Mouse (Mus musculus): ENCODE data around the gene Anxa4.

Anxa4 gene

DNA sequence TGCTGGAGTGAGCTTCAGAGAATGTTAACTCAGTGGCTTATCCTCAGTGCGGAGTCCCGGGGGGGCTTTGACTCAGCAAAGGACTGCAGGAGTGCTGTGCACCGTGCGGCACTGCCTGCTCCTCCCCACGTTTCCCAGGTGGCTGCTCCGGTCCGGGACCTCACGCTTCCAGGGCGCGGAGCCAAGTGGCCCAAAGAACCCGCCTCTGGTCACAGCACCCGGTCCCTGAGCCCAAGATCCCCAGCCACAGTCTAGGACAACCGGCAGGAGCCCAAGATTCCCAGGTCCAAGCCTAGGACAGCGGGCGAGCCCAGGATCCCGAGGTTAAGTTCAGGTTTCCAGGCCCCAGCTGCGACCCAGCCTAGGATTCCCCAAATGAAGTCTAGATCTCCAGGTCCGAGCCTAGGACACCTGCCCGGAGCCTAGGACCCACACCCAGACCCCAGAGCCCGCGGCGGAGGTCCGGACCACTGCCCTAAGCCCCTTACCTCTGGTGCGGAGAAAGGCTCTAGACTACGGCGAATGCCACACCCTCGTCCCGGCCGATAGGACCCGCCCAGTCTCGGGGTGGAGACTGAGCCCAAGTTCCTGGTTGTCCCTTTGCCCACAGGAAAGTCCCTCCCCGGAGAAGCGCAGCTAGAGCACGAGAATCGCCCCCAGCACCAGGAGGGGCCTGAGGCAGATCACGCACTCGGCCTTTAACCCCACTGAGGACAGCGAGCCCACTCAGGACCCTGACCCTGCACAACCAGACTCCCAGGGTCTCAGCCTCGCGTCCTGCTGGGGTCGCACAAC is at the start of gene Anxa4:
Gene Anxa4, minus strand, starts transcription at position 564 of the 795 bp plus-strand sequence.
- peak; percentile 66 for DNase-seq (ENCODE audit: low read depth, low spot score)

DNA sequence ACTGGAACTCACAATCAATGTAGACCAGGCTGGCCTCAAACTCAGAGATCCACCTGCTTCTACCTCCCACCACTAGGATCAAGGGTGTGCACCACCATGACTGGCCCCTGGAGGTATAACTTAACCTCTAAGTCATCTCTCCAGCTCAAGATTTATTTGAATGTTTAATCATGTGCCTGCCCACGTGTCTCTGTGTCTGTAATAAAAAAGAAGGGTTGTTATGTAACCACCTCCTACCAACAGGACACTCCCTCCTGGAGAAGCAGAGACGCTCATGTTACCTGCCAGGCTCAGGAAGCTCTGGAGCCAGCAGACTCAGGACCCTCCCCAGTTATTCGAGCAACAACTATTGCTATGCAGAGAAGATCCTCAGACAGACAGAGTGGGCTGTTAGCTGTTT is 48.6 kb upstream of the Anxa4 start:
- no peak for DNase-seq (ENCODE audit: low read depth, low spot score)

DNA sequence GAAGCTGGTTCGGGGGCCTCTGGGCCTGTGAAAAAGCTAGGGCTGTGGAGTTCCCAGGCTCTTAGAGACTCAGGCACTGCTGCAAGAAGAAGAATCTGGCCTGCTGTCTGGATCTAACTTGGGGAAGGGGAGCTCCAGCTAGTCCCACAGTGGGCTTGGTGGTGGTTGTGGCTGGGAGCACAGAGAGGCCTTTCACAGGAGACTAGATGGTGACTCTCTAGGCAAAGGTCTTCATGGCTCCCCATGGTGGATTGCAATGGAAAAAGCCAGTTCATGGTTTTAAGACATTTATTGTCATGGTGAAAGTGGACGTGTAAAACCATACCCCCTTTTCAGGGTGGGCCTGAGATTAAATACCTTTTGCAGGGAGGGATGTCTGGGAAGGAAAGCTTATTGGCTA is 45.7 kb upstream of the Anxa4 start:
- no peak for DNase-seq (ENCODE audit: low read depth, low spot score)

DNA sequence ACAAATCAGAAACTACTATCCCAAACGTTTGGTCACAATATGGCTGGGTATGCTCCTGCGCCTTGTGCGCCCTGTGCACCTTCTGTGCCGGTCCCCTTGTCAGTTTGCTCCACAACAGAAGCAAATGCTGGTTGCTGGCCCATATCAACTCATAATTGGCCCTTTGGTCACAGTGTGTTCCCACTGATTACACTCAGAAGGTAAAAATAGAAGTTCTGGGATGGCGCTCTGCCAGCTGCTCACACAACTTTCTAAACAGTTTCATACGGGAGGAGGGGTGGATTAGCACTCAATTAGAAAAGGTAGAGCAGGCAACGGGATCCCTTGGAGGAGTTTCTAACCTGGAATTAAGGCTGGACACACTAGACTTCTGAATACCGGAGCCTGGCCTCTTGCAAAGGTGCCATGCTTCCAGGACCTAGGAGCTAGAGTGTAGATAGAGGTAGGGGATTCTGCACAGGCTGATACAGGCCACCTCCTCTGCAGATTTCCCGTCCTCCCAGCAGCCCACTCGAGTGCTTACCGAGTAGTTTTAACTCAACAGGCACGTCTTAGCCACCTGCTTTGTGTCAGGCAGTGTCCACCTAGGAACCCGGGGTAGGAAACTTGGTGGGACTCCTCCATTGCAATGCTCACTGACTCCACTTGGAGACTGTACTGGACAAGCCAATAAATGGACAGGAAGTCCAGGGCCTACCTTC is 39.6 kb upstream of the Anxa4 start:
- no peak for DNase-seq (ENCODE audit: low read depth, low spot score)

DNA sequence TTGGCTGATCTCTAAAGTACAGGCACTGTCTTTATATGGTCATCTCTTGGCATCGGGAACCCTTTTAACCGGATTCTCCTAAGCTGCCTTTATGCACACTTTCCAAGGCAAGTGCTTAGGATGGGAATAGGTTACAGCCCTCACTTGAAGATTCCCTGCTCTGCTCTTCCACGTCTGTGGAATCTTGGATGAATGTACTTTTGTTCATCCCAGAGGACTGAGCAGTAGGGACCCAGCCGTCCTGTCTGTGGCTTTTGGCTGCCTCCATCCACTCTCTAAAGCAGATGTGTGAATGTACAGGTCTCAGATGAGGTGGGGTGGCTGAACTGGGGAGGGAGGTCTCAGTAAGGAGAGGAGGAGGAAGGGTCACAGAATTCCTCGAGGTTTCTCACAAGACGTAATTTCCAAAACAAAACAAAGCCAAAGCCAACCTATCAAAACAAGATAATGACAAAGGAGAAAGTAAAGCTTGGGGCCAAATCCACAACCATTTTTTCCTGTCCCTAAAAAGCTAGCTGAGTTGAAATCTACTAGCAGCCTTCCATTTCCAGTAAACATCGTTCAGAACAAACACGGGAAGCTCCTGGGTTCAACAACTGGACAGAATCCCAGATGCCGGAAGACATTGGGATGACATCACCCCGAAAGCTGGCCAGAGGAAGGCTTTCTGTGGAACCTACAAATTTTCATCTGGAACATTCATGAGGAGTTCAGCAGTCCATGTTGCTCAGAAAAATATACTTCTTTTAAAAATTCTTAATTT is 37.5 kb upstream of the Anxa4 start:
- DNase-seq (ENCODE audit: low read depth, low spot score) = no peak

DNA sequence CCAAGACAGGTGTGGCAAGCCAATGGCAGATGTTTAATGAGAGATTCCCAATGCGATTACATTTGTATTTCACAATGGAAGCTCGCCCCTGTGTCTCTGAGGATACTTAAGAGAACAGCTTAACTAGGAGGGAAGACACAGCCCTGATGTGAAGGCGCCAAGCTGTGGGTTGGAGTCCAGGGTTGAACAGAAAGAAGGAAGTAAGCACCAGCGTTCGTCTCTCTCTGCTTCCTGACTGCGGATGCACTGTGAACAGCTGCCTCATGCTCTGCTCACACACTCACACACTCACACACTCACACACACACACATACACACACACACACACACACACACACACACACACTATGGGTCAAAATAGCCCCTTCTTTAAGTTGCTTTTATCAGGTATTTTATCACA is 36.4 kb upstream of the Anxa4 start:
- DNase-seq (ENCODE audit: low read depth, low spot score) = no peak

DNA sequence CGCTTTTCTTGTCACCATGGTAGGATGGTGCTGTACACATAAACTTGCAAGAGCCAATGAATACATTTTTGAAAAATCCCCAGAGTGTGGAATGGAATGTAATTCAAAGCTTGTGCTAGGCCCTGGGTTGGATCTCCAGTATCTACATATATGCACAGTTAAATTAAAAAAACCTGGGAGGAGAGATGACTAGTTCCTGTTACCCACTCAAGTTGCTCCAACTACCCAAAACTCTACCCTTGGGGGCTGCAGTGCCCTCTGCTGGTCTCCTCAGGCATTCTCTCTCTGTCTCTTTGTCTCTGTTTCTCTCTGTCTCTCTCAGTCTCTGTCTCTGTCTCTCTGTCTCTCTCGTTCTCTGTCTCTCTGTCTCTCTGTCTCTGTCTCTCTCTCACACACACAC is 34.0 kb upstream of the Anxa4 start:
- peak; percentile 21 for DNase-seq (ENCODE audit: low read depth, low spot score)

DNA sequence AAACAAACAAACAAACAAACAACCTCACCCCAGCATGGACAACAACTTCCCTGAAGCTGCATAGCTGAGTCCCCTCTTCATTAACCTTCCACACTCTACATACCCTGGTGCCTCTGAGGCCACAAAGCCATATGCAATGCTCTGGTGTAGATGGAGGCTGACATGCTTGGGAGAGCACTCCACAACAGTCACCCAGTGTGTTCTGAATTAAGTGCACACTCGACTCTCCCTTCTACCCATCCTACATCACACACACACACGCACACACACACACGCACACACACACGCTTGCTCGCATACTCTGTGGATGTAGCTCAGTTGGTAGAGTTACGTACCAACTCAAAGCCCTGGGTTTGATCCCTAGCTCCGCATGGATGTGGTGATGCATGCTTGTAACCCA is 31.0 kb upstream of the Anxa4 start:
- no peak for DNase-seq (ENCODE audit: low read depth, low spot score)

DNA sequence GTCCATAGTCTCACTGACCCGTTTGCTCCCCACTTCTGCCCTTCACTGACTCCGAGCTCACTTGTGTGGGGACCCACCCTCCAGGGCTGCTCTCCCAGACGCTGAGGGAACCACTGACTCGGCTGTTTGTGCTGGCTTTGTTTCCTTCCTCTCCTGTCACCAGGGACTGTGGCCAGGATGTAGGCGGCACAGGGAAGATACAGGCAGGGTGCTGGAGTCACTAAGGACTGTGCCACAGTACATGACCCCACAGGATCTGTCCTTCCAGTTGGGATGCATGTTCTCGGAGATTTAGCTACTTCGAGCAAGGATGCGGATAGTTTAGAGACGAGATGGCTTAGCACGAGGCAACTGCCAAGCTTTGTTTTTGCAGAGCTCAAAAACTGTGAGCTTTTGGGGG is 30.4 kb upstream of the Anxa4 start:
- no peak for DNase-seq (ENCODE audit: low read depth, low spot score)

DNA sequence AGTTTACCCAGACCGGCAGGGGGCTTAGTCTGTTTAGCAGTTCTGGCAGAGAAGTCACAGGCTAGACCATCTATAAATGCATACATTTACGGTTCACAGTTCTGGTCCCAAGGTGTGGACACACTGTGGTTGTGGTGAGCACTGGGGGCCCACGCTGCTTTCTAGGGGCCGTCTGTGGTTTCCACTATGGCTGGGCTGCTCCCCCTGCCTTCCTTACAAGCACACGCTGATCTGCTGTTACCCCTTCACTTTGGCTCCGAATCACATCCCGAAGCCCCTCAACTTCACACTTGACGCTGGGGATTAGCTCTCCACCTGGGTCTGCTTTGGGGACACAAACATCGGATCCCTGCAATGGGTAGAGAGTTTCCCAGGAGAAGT is 29.7 kb upstream of the Anxa4 start:
- no peak for DNase-seq (ENCODE audit: low read depth, low spot score)

DNA sequence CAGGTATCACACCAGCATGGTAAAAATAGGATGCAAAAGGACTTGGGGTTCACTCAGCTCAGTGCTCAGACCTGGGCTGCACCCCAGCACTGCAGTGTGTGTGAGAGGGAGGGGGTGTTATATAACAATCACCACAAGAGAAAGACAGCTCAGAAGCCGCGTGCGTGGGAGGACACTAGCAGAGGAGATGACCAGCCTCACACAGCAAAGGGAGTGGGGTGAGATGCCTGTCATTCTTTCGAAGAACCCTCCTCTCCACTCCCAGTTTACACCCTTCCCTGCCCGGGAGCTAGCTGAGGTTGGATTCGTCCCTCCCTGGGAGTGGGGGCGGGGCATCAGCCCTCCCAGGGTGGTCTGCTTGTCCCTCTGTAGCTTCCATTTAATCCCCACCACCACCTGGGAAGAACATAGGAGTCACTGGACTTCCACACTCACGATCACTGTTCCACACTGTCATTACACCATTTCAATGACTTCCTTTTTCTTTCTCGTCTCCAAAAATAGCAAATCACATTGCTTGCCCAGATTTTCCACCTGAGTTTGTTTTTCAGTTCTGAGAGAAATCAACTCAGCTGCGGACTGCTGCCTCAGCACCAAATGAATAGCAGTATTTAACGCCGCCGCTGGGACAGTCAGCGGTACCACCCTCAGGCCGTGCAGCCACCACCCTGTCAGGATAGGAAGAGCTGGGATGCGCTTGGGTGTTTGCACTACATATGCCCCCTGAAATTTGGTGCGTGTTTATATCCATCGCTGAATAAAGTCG is 29.1 kb upstream of the Anxa4 start:
- peak; percentile 62 for DNase-seq (ENCODE audit: low read depth, low spot score)

DNA sequence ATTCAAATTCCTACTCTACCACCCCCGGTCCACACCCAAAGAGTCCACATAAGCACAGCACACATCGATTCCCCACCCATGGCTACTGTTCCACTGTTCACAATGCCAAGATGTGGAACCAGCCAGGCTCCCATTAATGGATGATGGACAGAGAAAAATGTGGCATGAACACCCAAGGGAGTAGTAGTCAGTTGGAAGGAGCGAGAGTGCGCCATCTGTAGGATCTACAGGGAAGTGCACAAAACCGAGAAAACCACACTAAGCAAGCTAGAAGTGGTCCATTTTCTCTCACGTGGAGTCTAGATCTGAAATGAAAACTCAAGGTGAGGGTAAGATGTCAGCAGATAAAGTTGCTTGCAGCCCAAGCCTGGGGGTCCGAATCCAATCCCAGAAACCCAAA is 27.3 kb upstream of the Anxa4 start:
- DNase-seq (ENCODE audit: low read depth, low spot score) = peak; percentile 39

DNA sequence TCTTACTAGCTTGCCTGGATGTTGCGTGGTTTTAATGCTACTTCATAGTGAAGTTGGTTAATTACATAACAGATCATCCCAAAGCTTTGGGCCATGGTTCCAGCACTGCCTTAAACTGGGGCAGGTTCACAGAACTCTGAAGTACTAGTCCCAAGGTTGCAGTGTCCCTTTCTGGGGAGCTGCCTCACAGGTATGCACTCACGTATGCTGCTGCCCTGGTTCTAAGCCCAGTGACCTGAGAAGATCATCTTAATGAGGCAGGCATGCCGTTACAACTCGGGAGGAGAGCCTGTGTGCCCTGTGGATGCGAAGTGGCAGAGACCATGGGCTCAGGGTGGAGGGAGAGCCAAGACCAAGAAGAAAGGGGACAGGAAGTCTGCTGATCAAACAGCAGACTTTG is 26.5 kb upstream of the Anxa4 start:
- DNase-seq (ENCODE audit: low read depth, low spot score) = no peak

DNA sequence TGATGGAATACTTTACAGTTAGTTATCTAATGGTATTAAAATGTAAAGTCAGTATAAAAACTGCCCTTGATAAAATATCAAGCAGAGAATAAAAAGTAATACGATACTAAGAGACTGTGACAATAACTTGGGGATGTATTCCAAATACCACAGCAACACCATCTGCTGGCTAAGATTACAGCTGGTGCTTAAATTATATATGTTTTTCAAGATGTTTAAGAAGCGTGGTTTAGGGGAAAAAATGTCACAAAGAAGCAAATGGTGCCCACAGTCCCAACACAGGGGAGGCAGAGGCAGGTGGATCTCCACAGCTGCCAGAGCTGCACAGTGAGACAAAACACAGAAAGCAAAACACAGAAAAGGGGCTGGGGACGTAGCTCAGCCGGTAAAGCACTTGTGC is 25.5 kb upstream of the Anxa4 start:
- no peak for DNase-seq (ENCODE audit: low read depth, low spot score)

DNA sequence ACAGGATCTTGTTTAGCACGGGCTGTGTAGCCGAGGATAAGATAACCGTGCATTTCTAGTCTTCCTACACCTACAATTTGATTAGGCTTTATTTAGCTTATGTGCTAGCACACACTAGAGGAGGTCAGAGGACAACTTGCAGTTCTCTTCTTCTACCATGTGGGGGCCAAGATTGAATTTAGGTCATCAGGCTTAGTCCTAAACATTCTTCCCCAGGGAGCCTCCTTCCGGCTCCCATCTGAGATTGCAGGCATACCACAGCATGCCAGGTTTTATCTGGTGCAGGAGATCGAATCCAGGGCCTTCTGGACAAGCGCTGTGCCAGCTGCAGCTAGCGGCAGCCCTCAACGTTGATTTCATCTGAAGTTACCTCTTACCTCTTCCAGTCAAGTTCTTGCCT is 23.2 kb upstream of the Anxa4 start:
- DNase-seq (ENCODE audit: low read depth, low spot score) = peak; percentile 31

DNA sequence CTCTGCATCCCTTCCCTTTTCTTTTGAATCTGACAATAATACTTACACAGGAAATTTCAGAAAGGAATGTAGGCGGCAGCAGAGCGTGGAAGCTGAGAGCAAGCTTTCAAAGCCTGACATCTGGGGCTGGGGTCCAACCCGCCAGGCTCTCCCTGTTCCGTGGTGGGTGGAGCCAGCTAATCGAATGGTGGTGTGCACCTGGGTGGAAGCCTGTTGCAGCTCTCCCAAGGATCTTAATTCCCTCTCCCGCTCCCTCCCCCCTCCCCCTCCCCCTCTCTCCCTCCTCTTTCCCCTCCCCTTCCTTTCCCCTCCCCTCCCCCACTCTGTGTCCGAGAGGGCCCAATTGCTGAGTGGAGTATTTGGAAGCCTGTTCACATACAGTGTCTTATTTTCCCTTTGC is 22.1 kb upstream of the Anxa4 start:
- no peak for DNase-seq (ENCODE audit: low read depth, low spot score)

DNA sequence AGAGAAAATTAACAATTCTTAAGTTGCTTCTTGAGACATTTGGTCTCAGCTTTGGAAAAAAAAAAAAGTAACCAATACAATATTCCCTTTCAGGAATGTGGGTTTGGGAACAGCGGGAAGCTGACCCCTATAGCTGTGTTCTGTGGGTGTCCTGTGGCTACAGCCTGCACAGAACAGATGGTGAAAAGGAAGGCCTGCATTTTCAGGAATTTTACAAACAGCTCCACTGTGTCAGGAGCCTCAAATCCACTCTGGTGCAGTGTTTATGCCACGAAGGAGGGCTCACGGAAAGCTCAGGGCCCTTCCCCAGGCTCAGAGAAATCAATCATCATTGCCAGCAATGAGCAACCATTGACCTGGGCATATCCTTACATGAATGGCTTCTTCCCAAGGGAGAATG is 21.5 kb upstream of the Anxa4 start:
- DNase-seq (ENCODE audit: low read depth, low spot score) = no peak

DNA sequence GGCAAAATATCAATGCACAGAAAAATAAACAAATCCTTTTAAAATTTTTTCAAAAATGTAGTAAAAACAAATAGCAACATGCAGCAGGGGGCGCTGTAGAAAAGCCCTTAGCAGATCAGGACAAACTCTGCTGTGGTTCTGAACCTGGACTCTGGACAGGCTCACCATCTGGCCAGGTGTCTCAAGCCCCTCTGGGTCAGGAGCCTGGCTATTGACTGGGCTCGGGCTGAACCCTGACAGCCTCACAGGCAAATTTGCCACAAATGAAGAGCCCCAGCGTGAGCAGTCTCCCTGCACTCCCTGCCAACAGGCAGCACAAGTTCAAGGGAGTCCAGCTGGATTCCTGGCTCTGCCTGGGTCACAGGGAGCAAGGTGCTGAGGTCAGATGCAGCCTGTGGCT is 20.0 kb upstream of the Anxa4 start:
- DNase-seq (ENCODE audit: low read depth, low spot score) = peak; percentile 59

DNA sequence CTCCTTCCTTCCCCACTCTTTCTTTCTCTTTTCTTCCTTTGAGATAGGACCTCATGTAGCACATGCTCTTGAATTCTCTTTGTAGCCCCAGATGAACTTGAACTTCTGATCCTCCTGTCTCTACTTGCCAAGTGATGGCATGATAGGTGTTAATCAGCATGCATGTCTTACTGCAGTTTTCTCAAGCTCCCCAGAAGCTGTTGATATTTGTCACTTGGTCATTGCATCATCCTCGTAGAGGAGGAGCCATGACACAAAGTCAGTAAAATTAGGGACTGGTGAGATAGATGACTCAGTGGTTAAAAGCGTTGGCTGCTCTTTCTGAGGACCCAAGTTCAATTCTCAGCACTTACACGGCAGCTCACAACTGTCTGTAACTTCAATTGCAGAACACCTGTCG is 19.5 kb upstream of the Anxa4 start:
- DNase-seq (ENCODE audit: low read depth, low spot score) = no peak

DNA sequence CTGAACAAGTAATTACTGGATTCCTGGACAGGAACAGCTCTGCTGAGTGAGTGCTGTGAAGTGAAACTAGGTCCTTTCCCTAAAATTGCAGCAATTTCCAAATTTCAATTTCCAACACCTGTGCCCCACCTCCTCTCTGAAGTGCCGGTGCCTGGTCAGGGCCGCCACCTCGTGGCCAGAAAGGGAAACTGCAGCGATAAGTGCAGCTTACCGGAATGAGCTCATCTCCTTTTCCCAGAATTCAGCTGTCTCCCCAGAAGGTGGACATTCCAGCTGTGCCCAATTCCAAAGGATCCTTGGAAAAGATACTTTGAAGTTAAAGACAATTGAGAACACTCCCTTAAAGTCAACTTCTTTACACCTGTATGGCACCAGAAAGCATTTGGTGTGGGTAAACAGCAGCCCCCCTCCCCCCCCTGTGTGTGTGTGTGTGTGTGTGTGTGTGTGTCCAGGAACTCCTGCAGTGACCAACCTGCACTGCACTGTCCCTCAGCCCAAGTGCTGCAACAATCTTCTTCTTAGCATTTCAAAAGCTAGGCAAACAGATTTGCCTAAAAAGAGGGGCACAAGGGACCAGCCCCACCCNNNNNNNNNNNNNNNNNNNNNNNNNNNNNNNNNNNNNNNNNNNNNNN is 13.2 kb upstream of the Anxa4 start:
- peak; percentile 63 for DNase-seq (ENCODE audit: low read depth, low spot score)

DNA sequence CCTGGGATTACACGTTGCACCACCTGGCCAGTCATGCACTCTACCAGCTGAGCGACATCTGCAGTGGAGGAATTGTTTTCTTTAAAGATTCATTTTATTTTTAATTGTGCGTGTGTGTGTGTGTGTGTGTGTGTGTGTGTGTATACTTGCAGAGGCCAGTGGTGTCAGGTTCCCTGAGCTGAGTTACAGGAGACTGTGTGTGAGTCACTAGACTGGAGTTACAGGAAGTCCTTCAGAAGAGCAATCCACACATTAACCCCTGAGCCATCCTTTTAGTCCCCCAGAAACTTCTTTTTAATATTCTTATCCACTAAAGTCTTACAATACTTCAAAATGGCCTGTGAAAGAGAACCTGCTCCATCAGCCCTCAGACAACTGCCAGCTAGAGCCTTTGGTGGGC is 11.3 kb upstream of the Anxa4 start:
- DNase-seq (ENCODE audit: low read depth, low spot score) = no peak
